Mouse (Mus musculus) adrenal gland, adult 18-20 months (tissue): Measurements from ENCODE around the gene Zcrb1. TPM values are rescaled to one million over a fixed set of nuclear protein-coding genes. Genes with fewer than 3 reads are reported as not detected.
"Not testable (repeated sequence)": the region's sequence is repeated elsewhere in the genome, so short reads cannot be mapped to it uniquely, and the experiment has no call there.

Source experiments
- DNase-seq, 2 experiments: peaks; one replicate each; pipeline ENCODE4 v3.0.0; 2021 to 2022; ENCODE audit warnings: low spot score in 2 of 2
- total RNA-seq, 2 experiments: library from RNA; stranded (reverse); gene quantifications; 1 replicate in 1 of 2; 2 replicates in 1 of 2; pipeline ENCODE4 v1.2.3; 2021

Zcrb1 gene
- total RNA-seq, 2 experiments from 2014 or later, result 82.1 to 96.9 TPM

DNA sequence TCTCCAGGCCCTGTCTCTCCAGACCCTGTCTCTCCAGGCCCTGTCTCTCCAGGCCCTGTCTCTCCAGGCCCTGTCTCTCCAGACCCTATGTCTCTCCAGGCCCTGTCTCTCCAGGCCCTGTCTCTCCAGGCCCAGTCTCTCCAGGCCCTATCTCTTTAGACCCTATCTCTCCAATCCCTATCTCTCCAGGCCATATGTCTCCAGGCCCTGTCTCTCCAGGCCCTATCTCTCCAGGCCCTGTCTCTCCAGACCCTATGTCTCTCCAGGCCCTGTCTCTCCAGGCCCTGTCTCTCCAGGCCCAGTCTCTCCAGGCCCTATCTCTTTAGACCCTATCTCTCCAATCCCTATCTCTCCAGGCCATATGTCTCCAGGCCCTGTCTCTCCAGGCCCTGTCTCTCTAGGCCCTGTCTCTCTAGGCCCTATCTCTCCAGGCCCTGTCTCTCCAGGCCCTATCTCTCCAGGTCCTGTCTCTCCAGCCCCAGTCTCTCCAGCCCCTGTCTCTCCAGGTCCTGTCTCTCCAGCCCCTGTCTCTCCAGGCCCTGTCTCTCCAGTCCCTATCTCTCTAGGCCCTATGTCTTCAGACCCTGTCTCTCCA, 25.5 kb downstream of the Zcrb1 start:
- DNase-seq, result not testable (repeated sequence)

DNA sequence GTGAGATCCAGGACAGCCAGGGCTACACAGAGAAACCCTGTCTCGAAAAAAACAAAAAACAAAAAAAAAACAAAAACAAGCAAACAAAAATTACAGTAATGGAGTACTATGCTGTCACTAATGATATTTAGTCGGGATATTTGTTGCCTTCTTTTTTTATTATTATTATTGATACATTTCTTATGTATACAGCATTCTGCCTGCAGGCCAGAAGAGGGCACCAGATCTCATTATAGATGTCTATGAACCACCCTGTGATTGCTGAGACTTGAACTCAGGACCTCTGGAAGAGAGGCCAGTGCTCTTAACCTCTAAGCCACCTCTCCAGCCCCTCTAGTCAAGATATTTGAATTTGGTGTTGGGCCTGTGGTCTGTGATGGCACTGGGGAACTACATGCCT, 26.3 kb downstream of the Zcrb1 start:
- no peak for DNase-seq

DNA sequence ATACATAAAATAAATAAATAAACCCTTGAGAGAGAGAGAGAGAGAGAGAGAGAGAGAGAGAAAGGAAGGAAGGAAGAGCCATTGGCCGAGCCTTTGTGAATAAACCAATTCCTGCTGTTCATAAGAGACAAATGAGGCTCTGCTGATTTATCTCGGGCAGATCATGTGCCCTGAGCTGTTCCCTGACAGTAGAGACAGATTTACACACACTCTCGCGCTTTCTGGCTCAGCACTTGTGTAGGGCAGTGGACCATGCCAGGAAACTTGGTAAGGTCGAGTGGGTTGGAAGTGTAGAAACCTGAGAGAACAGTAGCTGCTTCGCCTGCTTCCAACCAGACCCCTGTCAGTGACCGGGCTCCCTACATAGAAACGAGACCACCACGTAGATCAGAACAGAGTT, 29.6 kb downstream of the Zcrb1 start:
- no peak for DNase-seq

DNA sequence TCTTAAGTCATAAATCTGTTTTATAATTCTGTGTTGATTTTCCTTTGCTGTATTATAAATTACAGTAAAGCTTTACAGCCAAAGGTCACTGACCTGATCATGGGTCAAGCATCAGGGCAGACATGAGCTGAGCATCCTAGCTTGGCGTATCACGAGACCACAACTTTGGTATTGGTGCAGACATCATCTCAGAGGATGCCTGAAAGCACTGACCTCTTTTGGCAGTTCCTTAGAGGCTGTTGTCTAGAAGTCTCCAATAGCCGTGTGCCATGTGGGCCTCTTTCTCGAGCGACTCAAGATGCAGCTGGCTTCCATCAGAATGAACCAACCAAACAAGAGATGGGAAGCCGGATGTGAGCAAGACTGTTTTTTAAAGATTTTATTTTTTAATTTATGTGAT, 32.6 kb downstream of the Zcrb1 start:
- no peak for DNase-seq

DNA sequence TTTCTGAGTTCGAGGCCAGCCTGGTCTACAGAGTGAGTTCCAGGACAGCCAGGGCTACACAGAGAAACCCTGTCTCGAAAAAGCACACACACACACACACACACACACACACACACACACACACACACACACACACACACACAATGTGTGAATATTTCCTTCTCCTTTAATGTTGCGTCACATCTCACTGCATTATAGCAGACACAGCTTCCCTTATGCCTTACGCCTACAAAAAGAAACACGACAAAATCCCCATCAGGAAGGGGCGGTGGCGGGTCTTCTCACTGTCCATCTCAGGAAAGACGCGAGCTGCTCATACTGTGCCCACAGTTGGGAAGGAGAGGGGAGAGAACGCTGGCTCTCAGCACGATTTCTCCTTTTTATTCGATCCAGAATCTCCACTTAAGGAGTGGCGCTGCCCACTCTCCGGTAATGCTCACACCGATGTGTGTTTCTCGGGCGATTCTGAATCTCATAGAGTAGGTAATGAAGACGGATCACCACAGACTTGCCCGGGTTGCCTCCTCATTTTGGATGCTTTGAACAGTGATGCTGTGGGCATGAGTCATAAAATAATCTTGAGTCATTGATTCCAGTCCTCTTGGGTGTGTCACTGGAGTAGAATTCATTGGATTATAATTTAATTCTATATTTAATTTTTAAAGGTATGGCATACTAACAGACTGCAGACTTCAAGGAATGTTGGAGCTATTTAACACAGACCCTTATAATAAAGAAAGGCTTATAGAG, 39.6 kb downstream of the Zcrb1 start:
- DNase-seq, result no peak

DNA sequence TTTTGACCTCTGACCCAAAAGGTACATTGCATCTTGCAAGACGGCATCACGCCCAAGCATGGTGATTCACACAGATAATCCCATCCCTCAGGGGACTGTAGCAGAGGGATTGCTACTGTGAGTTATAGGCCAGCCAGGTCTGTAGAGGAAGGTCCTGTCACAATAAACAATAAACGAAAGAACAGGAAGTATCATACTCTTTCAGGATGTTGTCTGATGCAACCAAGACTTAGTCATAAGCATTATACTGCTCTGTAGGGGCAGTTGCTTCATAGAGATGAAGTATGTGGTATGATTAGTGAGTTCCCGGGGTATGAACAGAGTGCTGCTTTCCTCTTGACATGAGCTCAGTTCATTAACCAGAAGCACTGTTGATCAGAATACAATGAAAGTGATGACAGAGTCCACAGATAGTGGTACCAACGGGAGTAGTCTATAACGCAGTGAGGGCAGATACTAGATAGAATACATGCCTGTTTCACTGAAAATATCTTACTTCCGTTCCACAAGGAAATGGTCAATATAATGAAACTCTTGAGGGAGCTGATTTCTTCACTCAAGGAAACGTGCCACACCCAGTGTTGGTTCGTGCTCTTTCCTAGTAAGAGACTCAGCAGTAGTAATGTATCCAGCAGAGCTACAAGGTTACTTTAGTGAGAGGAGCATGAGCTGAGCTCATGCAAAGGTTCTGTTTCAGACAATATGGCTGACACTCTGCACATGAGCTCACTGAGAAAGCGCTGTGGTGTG, 57.3 kb downstream of the Zcrb1 start:
- DNase-seq, result no peak

DNA sequence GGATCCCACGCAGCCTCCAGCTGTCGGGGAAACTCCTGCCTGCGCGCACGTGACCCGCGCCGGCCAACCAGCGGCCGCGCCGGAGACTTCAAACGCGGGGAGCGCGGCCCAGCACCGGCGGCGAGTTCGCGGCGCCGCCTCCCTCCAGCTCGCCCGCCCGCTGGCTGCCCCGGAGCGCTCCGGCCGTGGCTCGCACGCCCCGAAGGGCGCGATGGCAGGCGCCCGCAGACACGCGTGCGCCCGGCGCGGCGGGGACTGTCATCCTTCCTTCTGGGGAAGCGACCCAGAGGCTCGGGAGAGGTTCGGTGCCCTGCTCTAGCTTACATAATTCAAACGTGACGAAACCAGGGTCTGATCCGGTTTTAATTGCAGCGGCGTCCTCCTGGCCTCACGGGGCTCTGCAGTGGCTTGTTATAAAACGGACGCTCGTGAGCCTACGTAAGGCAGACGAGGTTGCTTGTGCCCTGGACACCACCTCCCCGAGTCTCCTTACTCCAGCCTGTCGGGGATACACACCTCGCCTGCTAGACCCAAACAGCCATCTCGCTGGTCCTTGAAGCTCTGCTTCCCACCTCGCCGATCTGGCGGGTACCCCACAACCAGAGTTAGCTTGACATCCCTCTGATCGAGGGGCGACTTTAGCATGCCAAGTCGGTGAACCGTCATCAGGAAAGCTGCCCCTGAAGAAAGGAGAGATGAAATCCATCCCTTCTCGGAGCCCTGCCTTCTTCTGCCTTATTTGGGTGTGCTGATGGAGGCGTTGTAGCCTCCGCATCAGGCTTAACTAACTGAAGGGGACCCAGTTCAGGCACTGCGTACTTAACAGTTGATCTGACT, 61.0 kb downstream of the Zcrb1 start, which contains the start of gene Yaf2:
TSS of gene Yaf2 (minus strand) at position 11 of the 837 bp plus-strand sequence.
- DNase-seq, result peak; percentile 83 to 87

DNA sequence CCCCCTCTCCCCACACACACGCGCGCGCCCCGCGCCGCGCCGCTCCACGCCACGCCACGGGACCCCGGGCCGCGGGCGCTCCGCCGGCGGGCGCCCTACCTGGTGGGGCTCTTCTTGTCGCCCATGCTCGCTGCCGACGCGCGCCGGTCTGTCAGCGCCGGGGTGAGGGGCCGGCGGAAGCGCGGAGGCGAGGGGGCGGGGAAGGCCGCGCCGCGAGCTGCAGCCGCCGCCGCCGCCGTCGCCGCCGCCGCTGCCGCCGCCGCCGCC, 61.5 kb downstream of the Zcrb1 start:
- no peak for DNase-seq

Other genes starting within 250 kb of the Zcrb1 start
- gene Gxylt1, start 123.2 kb downstream of the Zcrb1 start, total RNA-seq, result 10 to 100 TPM; 32.2 to 36.6 TPM
- gene Yaf2, start 61.4 kb downstream of the Zcrb1 start, total RNA-seq, result 10 to 100 TPM; 37.7 to 39.1 TPM
- gene Pphln1, start within 50 bp of the Zcrb1 start, total RNA-seq, result 10 to 100 TPM; 35.1 to 37.9 TPM
- gene Prickle1, start 197.6 kb upstream of the Zcrb1 start, total RNA-seq, result 10 to 100 TPM; 16.8 to 26.6 TPM